Mouse (Mus musculus): ENCODE data around the gene Tacc3. TPM values are rescaled to one million over a fixed set of nuclear protein-coding genes. Genes with fewer than 3 reads are reported as not detected.

Gene Tacc3
- polyA plus RNA-seq, 1 experiment = 75.1 TPM

DNA sequence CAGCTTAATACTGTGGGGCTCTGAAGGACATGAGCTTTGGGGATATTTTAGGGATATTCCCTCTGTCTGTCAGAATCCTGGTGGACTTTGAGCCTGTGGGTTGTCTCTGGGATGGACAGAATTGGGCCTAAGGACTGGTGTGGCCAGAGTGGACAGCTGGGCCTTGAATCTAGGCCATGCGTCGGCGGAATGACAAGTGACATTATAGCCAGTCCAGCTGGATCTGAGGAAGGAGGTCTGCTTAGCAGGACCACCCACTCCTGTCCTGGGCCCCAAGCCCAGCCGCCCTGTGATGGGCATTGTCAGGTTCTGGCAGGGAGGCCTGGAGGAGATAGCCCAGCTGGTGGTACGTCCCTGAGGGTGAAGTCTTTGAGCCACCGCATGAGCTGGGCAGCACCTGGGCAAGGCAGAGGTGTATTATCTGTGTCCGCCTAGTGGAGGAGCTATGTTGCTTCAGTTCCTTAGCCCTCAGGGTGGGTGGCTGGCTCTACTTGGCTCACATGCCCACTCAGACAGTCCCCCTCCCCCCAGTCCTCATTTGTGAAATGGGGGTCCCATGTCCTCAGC is 68.2 kb downstream of the Tacc3 start:
- H3K4me3 ChIP-seq (ENCODE audit: insufficient read depth, low read length) = no peak overlapping the region
- H3K27ac ChIP-seq (ENCODE audit: insufficient read depth, low read length) = no peak overlapping the region
- TF ChIP-seq POLR2A (IDR thresholded peaks at IDR 0.05; ENCODE audit: low read depth, low read length) (no peak), CTCF (IDR thresholded peaks at IDR 0.05; ENCODE audit: borderline replicate concordance, insufficient read depth, low read length) (no peak)
- H3K4me1 ChIP-seq (ENCODE audit: control insufficient read depth, insufficient read depth, low read length) = no peaks in the 10 kb centered on the region

- no peak for TF ChIP-seq POLR2A (IDR thresholded peaks at IDR 0.05; ENCODE audit: low read depth, low read length)
- Histone ChIP-seq H3K4me3 (ENCODE audit: insufficient read depth, low read length) (no peak overlapping the region), H3K4me1 (ENCODE audit: control insufficient read depth, insufficient read depth, low read length) (no peaks in the 10 kb centered on the region), H3K27ac (ENCODE audit: insufficient read depth, low read length) (no peak overlapping the region)
Measured at GRCm38 (mm10) chr5:33726891-33727290, 69.0 kb downstream of the Tacc3 start.

Other genes starting within 250 kb of the Tacc3 start
- not detected in 2 replicates for gene Nkx1-1, start 224.2 kb upstream of the Tacc3 start, polyA plus RNA-seq (2011; ENCODE audit: insufficient read length, low read depth, missing spikeins)
- gene Fam53a, start 28.5 kb upstream of the Tacc3 start, polyA plus RNA-seq (2011; ENCODE audit: insufficient read length, low read depth, missing spikeins) = 24.3 and 26.9 TPM in 2 replicates
- gene Gm9903, start 28.2 kb upstream of the Tacc3 start, polyA plus RNA-seq (2011; ENCODE audit: insufficient read length, low read depth, missing spikeins) = 1.3 and 1.4 TPM in 2 replicates
- 60.2 and 67.7 TPM in 2 replicates for gene Slbp, start 5.6 kb upstream of the Tacc3 start, polyA plus RNA-seq (2011; ENCODE audit: insufficient read length, low read depth, missing spikeins)
- 22.8 and 28.1 TPM in 2 replicates for gene Tmem129, start 288 bp downstream of the Tacc3 start, polyA plus RNA-seq (2011; ENCODE audit: insufficient read length, low read depth, missing spikeins)
- gene Fgfr3, start 63.5 kb downstream of the Tacc3 start, polyA plus RNA-seq (2011; ENCODE audit: insufficient read length, low read depth, missing spikeins) = 0.97 and 1.7 TPM in 2 replicates
- gene Letm1, start 124.7 kb downstream of the Tacc3 start, polyA plus RNA-seq (2011; ENCODE audit: insufficient read length, low read depth, missing spikeins) = 27.0 and 27.2 TPM in 2 replicates
- 63.8 and 103 TPM in 2 replicates for gene Nsd2, start 162.6 kb downstream of the Tacc3 start, polyA plus RNA-seq (2011; ENCODE audit: insufficient read length, low read depth, missing spikeins)